Mouse (Mus musculus) midbrain, embryonic 16.5 days (tissue): ENCODE data around the gene Nxph4. TPM values are rescaled to one million over a fixed set of nuclear protein-coding genes. Genes with fewer than 3 reads are reported as not detected.

Experiments used
- ATAC-seq: fragments of 200-750 bp; cut with Nextera tagmentation; 2 replicates; pipeline ENCODE4 v1.8.0; 2017; ENCODE audit warnings: moderate TSS enrichment
- H3K27ac ChIP-seq: fragments of 300-500 bp; sonication (generic); 2 replicates; pipeline ENCODE4 v1.5.1; 2014; ENCODE audit warnings: mild to moderate bottlenecking, low read length, mixed read lengths
- H3K27me3 ChIP-seq: fragments of 300-500 bp; sonication (generic); 2 replicates; pipeline ENCODE4 v1.6.1; 2014; ENCODE audit warnings: low read depth, low read length, mixed read lengths; ENCODE audit not compliant: control insufficient read depth, insufficient read depth
- H3K36me3 ChIP-seq: fragments of 300-500 bp; sonication (generic); 2 replicates; pipeline ENCODE4 v1.6.1; 2014; ENCODE audit warnings: mild to moderate bottlenecking, low read length, moderate library complexity, mixed read lengths; ENCODE audit not compliant: control insufficient read depth, insufficient read depth
- H3K4me1 ChIP-seq: fragments of 300-500 bp; sonication (generic); 2 replicates; pipeline ENCODE4 v1.6.1; 2014; ENCODE audit warnings: mild to moderate bottlenecking, low read length, mixed read lengths; ENCODE audit not compliant: control insufficient read depth, insufficient read depth
- H3K4me2 ChIP-seq: fragments of 300-500 bp; sonication (generic); 2 replicates; pipeline ENCODE4 v1.6.1; 2014; ENCODE audit warnings: mild to moderate bottlenecking, low read length, mixed read lengths
- H3K4me3 ChIP-seq: fragments of 300-500 bp; sonication (generic); 2 replicates; pipeline ENCODE4 v1.5.1; 2014; ENCODE audit warnings: low read depth, mild to moderate bottlenecking, low read length, moderate library complexity, mixed read lengths
- H3K9ac ChIP-seq: fragments of 300-500 bp; sonication (generic); 2 replicates; pipeline ENCODE4 v1.6.1; 2014; ENCODE audit warnings: low read depth, low read length, mixed read lengths
- H3K9me3 ChIP-seq: fragments of 300-500 bp; sonication (generic); replicated peaks from 2 replicates; pipeline ENCODE4 v1.6.1; 2014; ENCODE audit warnings: mild to moderate bottlenecking, low read length, mixed read lengths; ENCODE audit not compliant: control insufficient read depth, poor library complexity, severe bottlenecking
- WGBS: fragments of 180-500 bp; shearing (Covaris S2); extraction: QIAGEN DNeasy Blood & Tissue Kit; methylation state at CpG from one replicate; pipeline ENCODE4 v1.1.7; 2014; 5-methylcytosine and 5-hydroxymethylcytosine counted together
- polyA plus RNA-seq: library from polyadenylated mRNA; unstranded; fragments of >200 nt; fragmentation: Nextera tagmentation; extraction: Ambion mirVana; gene quantifications from 2 replicates; pipeline ENCODE4 v1.2.1, GENCODE M21; 2015

The Nxph4 gene
- polyA plus RNA-seq, 1 experiment from 2014 or later = 62.1 TPM

- Histone ChIP-seq H3K4me1 (peaks cover 54% of the 10 kb centered on the region), H3K4me3 (no peak overlapping the region), H3K4me2 (peak overlapping the region; percentile 96), H3K9me3 (no peaks in the 10 kb centered on the region), H3K27me3 (peaks cover 6% of the 10 kb centered on the region), H3K9ac (peak overlapping the region; percentile 38; the same call in 1 of the 2 replicates), H3K36me3 (peaks cover 4% of the 10 kb centered on the region; the same call in 1 of the 2 replicates), H3K27ac (no peak overlapping the region)
- WGBS = 15% methylated on average over 13 of the region's 13 CpGs
- no peak for ATAC-seq
Observed at GRCm38 (mm10) chr10:127514111-127514698, 20.2 kb downstream of the Nxph4 start.

- Histone ChIP-seq H3K9me3 (no peaks in the 10 kb centered on the region), H3K4me1 (peaks cover 56% of the 10 kb centered on the region), H3K36me3 (peaks cover 4% of the 10 kb centered on the region; the same call in 1 of the 2 replicates), H3K27me3 (peaks cover 6% of the 10 kb centered on the region), H3K9ac (peak overlapping the region; percentile 38), H3K4me2 (peak overlapping the region; percentile 96), H3K4me3 (peak overlapping the region; percentile 5), H3K27ac (peak overlapping the region; percentile 82)
- 3% methylated on average over 16 of the region's 16 CpGs for WGBS
- ATAC-seq = no peak
Observed at GRCm38 (mm10) chr10:127513501-127514091, 20.8 kb downstream of the Nxph4 start.

- H3K27ac ChIP-seq = peak overlapping the region; percentile 99
- peaks cover 1% of the 10 kb centered on the region; the same call in 1 of the 2 replicates for H3K36me3 ChIP-seq
- H3K4me1 ChIP-seq = peaks cover 59% of the 10 kb centered on the region
- peak; percentile 37 for ATAC-seq
- H3K27me3 ChIP-seq = peaks cover 6% of the 10 kb centered on the region
- peak overlapping the region; percentile 48 for H3K4me3 ChIP-seq
- H3K9me3 ChIP-seq = no peaks in the 10 kb centered on the region
- H3K9ac ChIP-seq = peak overlapping the region; percentile 89
- under 1% methylated on average over 27 of the region's 27 CpGs for WGBS
- H3K4me2 ChIP-seq = peak overlapping the region; percentile 96
Observed at GRCm38 (mm10) chr10:127512813-127513212, 21.5 kb downstream of the Nxph4 start.

- no peaks in the 10 kb centered on the region for H3K36me3 ChIP-seq
- peak overlapping the region; percentile 99 for H3K27ac ChIP-seq
- peaks cover 59% of the 10 kb centered on the region for H3K4me1 ChIP-seq
- ATAC-seq = no peak
- peak overlapping the region; percentile 89 for H3K9ac ChIP-seq
- 1% methylated on average over 7 of the region's 7 CpGs for WGBS
- peaks cover 6% of the 10 kb centered on the region for H3K27me3 ChIP-seq
- H3K4me2 ChIP-seq = peak overlapping the region; percentile 96
- no peaks in the 10 kb centered on the region for H3K9me3 ChIP-seq
- H3K4me3 ChIP-seq = peak overlapping the region; percentile 48
Observed at GRCm38 (mm10) chr10:127512307-127512666, 22.1 kb downstream of the Nxph4 start.

GRCm38 (mm10) chr10:127511634-127512306 lies 22.6 kb downstream of the Nxph4 start:
- H3K4me1 ChIP-seq = peaks cover 59% of the 10 kb centered on the region
- peak overlapping the region; percentile 89 for H3K9ac ChIP-seq
- no peaks in the 10 kb centered on the region for H3K9me3 ChIP-seq
- H3K4me2 ChIP-seq = peak overlapping the region; percentile 96
- peak; percentile 19 for ATAC-seq
- H3K4me3 ChIP-seq = peak overlapping the region; percentile 48
- peak overlapping the region; percentile 99 for H3K27ac ChIP-seq
- H3K36me3 ChIP-seq = no peaks in the 10 kb centered on the region
- H3K27me3 ChIP-seq = peaks cover 6% of the 10 kb centered on the region
- under 1% methylated on average over 37 of the region's 46 CpGs for WGBS

- WGBS = 5% methylated on average over 11 of the region's 11 CpGs
- Histone ChIP-seq H3K27me3 (peaks cover 6% of the 10 kb centered on the region), H3K4me3 (peak overlapping the region; percentile 48), H3K36me3 (no peaks in the 10 kb centered on the region), H3K4me2 (peak overlapping the region; percentile 96), H3K4me1 (peaks cover 53% of the 10 kb centered on the region), H3K9me3 (no peaks in the 10 kb centered on the region), H3K9ac (peak overlapping the region; percentile 89), H3K27ac (peak overlapping the region; percentile 99)
- ATAC-seq = no peak
Observed at GRCm38 (mm10) chr10:127510895-127511617, 23.3 kb downstream of the Nxph4 start.

- Histone ChIP-seq H3K27me3 (peaks cover 1% of the 10 kb centered on the region; the same call in 1 of the 2 replicates), H3K36me3 (no peaks in the 10 kb centered on the region), H3K4me3 (peak overlapping the region; percentile 44), H3K4me1 (peaks cover 44% of the 10 kb centered on the region), H3K4me2 (peak overlapping the region; percentile 72), H3K9ac (peak overlapping the region; percentile 66), H3K9me3 (no peaks in the 10 kb centered on the region), H3K27ac (peak overlapping the region; percentile 99)
- no peak; the same call in 1 of the 2 replicates for ATAC-seq
- WGBS = 6% methylated on average over 17 of the region's 17 CpGs
Observed at GRCm38 (mm10) chr10:127509837-127510701, 24.3 kb downstream of the Nxph4 start.
